ENCODE assay signal across 30 mouse cellular contexts in the genomic region with DNA sequence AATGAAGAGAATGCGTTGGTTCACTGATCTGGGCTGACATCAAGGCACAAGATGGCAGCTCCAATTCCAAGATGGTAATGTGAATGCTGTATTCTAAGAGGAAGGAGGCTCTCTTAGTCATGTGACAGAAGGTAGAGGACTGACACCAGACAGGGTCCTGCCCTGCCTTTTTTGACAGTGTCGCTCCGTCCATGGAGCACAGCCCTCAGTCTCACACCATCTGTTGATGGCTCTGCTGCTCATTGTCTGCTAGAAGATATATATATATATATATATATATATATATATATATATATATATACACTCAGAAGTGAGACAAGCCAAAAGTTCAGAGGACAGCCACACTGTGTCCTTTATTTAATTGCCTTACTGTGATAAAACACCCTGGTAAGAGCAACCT.
"Had no signal": no experiment of that assay in that cellular context is flagged by ENCODE, and none has a peak within 500 bp of the region (broad histone marks: within the 10 kb centered on the region; RNA-seq: fewer than 3 reads in every experiment).

No protein-coding gene starts in this region.

- H3K27ac ChIP-seq: limb, embryonic 10.5 days; limb, embryonic 12.5 days; limb, embryonic 13.5 days; limb, embryonic 15.5 days; liver, embryonic 12.5 days; liver, embryonic 13.5 days; liver, embryonic 14.5 days; liver, embryonic 15.5 days; lung, embryonic 15.5 days; macrophage; midbrain, embryonic 10.5 days; midbrain, embryonic 12.5 days; midbrain, embryonic 13.5 days; midbrain, embryonic 15.5 days; neural tube, embryonic 12.5 days had no signal

- H3K9ac ChIP-seq: limb, embryonic 12.5 days; limb, embryonic 13.5 days; limb, embryonic 15.5 days; liver, embryonic 12.5 days; liver, embryonic 13.5 days; liver, embryonic 14.5 days; liver, embryonic 15.5 days; liver, postnatal 0 days; lung, embryonic 14.5 days; lung, embryonic 15.5 days; midbrain, embryonic 12.5 days; midbrain, embryonic 13.5 days; midbrain, embryonic 15.5 days; neural tube, embryonic 12.5 days had no signal

- H3K36me3 ChIP-seq: limb, embryonic 10.5 days; limb, embryonic 12.5 days; limb, embryonic 13.5 days; limb, embryonic 15.5 days; liver, embryonic 12.5 days; liver, embryonic 13.5 days; liver, embryonic 15.5 days; lung, embryonic 15.5 days; midbrain, embryonic 10.5 days; midbrain, embryonic 12.5 days; midbrain, embryonic 13.5 days; midbrain, embryonic 15.5 days; neural tube, embryonic 12.5 days had no signal

- H3K4me1 ChIP-seq: limb, embryonic 10.5 days; limb, embryonic 12.5 days; limb, embryonic 13.5 days; limb, embryonic 15.5 days; liver, embryonic 13.5 days; liver, embryonic 15.5 days; lung, embryonic 15.5 days; midbrain, embryonic 10.5 days; midbrain, embryonic 12.5 days; midbrain, embryonic 13.5 days; midbrain, embryonic 15.5 days; neural tube, embryonic 12.5 days had no signal

- DNase-seq: left cerebral cortex, postnatal 4 days; liver; liver, embryonic 13.5 days; liver, postnatal 0 days; lung, adult 18-20 months; lung, adult 2 months; lung, embryonic 14.5 days; lung, postnatal 10 days; lung, postnatal 14 days; lung, postnatal 4 days; midbrain, embryonic 14.5 days had no signal

- ATAC-seq: liver, embryonic 12.5 days; liver, postnatal 0 days; midbrain, embryonic 13.5 days; midbrain, embryonic 15.5 days; midbrain, embryonic 16.5 days had no signal

- H3K4me3 ChIP-seq: limb, embryonic 10.5 days; limb, embryonic 12.5 days; limb, embryonic 13.5 days; limb, embryonic 15.5 days; liver, embryonic 12.5 days; liver, embryonic 13.5 days; liver, embryonic 15.5 days; lung, embryonic 15.5 days; megakaryocyte, embryonic 14.5 days; midbrain, embryonic 10.5 days; midbrain, embryonic 12.5 days; midbrain, embryonic 13.5 days; midbrain, embryonic 15.5 days; myocyte; neural tube, embryonic 12.5 days had no signal

- H3K9me3 ChIP-seq: limb, embryonic 10.5 days; limb, embryonic 12.5 days; limb, embryonic 13.5 days; limb, embryonic 15.5 days; liver, embryonic 12.5 days; liver, embryonic 13.5 days; liver, embryonic 15.5 days; lung, embryonic 15.5 days; midbrain, embryonic 10.5 days; midbrain, embryonic 12.5 days; midbrain, embryonic 13.5 days; midbrain, embryonic 15.5 days; neural tube, embryonic 12.5 days had no signal

- H3K4me2 ChIP-seq: limb, embryonic 12.5 days; limb, embryonic 13.5 days; limb, embryonic 15.5 days; liver, embryonic 11.5 days; liver, embryonic 12.5 days; liver, embryonic 13.5 days; liver, embryonic 15.5 days; lung, embryonic 14.5 days; lung, embryonic 15.5 days; midbrain, embryonic 11.5 days; midbrain, embryonic 12.5 days; midbrain, embryonic 13.5 days; midbrain, embryonic 15.5 days; neural tube, embryonic 12.5 days had no signal

- H3K27me3 ChIP-seq: limb, embryonic 12.5 days; limb, embryonic 13.5 days; limb, embryonic 15.5 days; liver, embryonic 12.5 days; liver, embryonic 13.5 days; liver, embryonic 15.5 days; lung, embryonic 15.5 days; megakaryocyte, embryonic 14.5 days; midbrain, embryonic 12.5 days; midbrain, embryonic 13.5 days; midbrain, embryonic 15.5 days; neural tube, embryonic 12.5 days had no signal
